Mouse (Mus musculus) ES-Bruce4 (cell line): ENCODE measurements around the gene Atp1a4. TPM values are rescaled to one million over a fixed set of nuclear protein-coding genes. Genes with fewer than 3 reads are reported as not detected.

Source experiments
- H3K27ac ChIP-seq: 2 replicates; pipeline ENCODE4 v1.5.1; 2012; ENCODE audit warnings: low read length, inconsistent platforms; ENCODE audit not compliant: insufficient read depth
- H3K27me3 ChIP-seq: 2 replicates; pipeline ENCODE4 v1.6.1; 2012; ENCODE audit warnings: mild to moderate bottlenecking, low read length, inconsistent platforms; ENCODE audit not compliant: control insufficient read depth, poor library complexity, insufficient read depth, severe bottlenecking
- H3K36me3 ChIP-seq: 2 replicates; pipeline ENCODE4 v1.6.1; 2012; ENCODE audit warnings: inconsistent platforms, mild to moderate bottlenecking, low read length, moderate library complexity; ENCODE audit not compliant: control insufficient read depth, poor library complexity, insufficient read depth, severe bottlenecking
- H3K4me1 ChIP-seq: one replicate; pipeline ENCODE4 v1.8.1; 2011; ENCODE audit warnings: low read length; ENCODE audit not compliant: control insufficient read depth, insufficient read depth
- H3K4me3 ChIP-seq: 2 replicates; pipeline ENCODE4 v1.5.1; 2011; ENCODE audit warnings: low read depth, mild to moderate bottlenecking, low read length
- H3K9ac ChIP-seq: 2 replicates; pipeline ENCODE4 v1.6.1; 2012; ENCODE audit warnings: low read depth, mild to moderate bottlenecking, inconsistent platforms; ENCODE audit not compliant: poor library complexity, severe bottlenecking
- H3K9me3 ChIP-seq: replicated peaks from 2 replicates; pipeline ENCODE4 v1.6.1; 2012; ENCODE audit warnings: mild to moderate bottlenecking, low read length, inconsistent platforms; ENCODE audit not compliant: control insufficient read depth, poor library complexity, insufficient read depth, severe bottlenecking
- CTCF ChIP-seq: IDR thresholded peaks from one replicate; pipeline ENCODE4 v1.8.1; 2011; ENCODE audit warnings: low read depth, low read length
- EP300 ChIP-seq: IDR thresholded peaks from 2 replicates; pipeline ENCODE4 v1.6.1; 2011; ENCODE audit warnings: low read depth, low read length; ENCODE audit not compliant: insufficient read depth
- POLR2A ChIP-seq: IDR thresholded peaks from one replicate; pipeline ENCODE4 v1.8.1; 2011; ENCODE audit warnings: low read length; ENCODE audit not compliant: insufficient read depth
- polyA plus RNA-seq: library from polyadenylated mRNA; stranded (reverse); fragments of >200 nt; gene quantifications from 2 replicates; pipeline ENCODE4 v1.2.4, GENCODE M21; 2011; ENCODE audit warnings: low read depth; ENCODE audit not compliant: missing spikeins, insufficient read depth, insufficient read length

Atp1a4 gene
- polyA plus RNA-seq, 1 experiment, result not detected

DNA sequence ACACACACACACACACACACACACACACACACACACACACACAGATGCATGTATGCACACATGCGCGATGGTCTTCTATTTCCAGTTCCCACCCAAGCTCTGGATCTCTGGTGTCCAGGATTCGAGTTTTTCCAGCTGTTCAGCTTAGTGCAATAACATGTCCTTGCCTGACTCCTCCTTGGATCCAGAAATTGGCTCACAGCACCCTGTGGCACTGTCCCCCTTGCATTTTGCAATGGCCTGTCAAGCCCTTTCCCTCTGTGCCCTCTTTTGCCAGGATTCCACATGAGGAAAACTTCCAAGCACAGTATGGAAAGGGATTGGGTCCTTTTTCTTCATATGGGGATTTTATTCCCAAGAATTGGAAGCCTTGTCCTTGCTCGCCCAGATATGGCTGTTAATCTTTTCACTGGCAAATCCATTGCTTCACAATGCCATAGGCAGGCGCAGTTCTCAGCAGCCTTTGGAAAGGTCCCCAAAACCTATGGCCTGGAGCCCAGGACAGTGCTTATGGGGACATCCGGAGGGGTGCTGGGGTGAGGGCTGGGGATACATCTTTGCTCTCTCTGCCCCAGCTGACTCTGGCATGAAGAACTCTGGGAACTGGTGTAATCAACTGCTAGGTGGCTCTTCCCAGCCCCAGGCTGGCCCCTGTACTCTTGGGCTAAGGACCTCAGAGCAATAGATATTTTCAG lies 38.7 kb upstream of the Atp1a4 start:
- H3K9ac ChIP-seq, result no peak overlapping the region
- H3K27ac ChIP-seq, result no peak overlapping the region
- peaks cover 8% of the 10 kb centered on the region for H3K4me1 ChIP-seq
- H3K4me3 ChIP-seq, result no peak overlapping the region
- TF ChIP-seq EP300, result no peak
- TF ChIP-seq CTCF, result no peak
- TF ChIP-seq POLR2A, result no peak
- H3K36me3 ChIP-seq, result no peaks in the 10 kb centered on the region
- H3K9me3 ChIP-seq, result no peaks in the 10 kb centered on the region
- no peaks in the 10 kb centered on the region for H3K27me3 ChIP-seq

DNA sequence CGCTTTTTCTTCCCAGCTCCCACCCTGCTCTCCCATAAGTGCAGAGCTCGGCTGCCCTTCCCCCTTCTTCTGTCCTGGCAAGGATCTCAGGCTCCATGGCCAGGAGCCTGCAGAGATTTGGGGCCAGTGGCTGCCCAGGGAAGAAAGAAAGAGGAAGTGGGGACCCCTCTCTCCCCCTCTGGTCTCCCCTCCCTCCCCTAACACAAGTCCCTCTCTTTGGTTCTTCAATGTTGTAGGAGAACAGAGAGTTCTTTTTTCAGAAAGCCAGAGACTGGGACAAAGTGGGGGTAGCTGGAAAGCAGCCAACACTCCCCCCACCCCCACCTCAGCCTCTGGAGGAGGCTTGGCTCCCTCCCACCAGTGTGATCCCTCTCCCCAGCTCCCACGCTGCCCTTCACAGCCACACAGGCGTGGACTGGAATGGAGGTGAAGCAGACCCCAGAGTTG lies 37.6 kb upstream of the Atp1a4 start:
- Histone ChIP-seq H3K4me3 (no peak overlapping the region), H3K27ac (no peak overlapping the region), H3K27me3 (no peaks in the 10 kb centered on the region), H3K9me3 (no peaks in the 10 kb centered on the region), H3K36me3 (no peaks in the 10 kb centered on the region), H3K9ac (no peak overlapping the region), H3K4me1 (peaks cover 8% of the 10 kb centered on the region)
- TF ChIP-seq CTCF, result no peak
- TF ChIP-seq EP300, result no peak
- no peak for TF ChIP-seq POLR2A

DNA sequence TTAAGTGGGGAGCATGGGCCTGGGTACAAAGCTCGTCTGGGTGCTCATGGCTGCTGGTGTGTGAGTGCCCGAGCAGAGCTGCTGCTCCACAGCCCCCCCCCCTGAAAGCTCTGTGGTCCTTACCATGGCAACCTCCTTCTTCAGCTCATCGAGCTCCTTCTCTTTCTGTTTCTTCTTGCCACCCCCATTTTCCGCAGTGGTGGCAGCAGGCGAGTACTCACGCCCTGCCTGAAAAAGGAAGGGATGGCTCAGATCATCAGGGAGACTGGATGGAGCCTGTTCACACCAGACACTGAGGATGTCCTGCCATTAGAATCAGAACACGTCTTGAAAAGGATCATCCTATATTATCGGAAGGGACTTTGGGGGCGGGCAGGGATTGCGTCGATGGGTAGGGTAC lies 35.2 kb upstream of the Atp1a4 start:
- H3K36me3 ChIP-seq, result no peaks in the 10 kb centered on the region
- peaks cover 2% of the 10 kb centered on the region for H3K4me1 ChIP-seq
- H3K9ac ChIP-seq, result no peak overlapping the region
- TF ChIP-seq EP300, result no peak
- no peak for TF ChIP-seq CTCF
- TF ChIP-seq POLR2A, result no peak
- no peaks in the 10 kb centered on the region for H3K27me3 ChIP-seq
- no peak overlapping the region for H3K27ac ChIP-seq
- H3K4me3 ChIP-seq, result no peak overlapping the region
- no peaks in the 10 kb centered on the region for H3K9me3 ChIP-seq

DNA sequence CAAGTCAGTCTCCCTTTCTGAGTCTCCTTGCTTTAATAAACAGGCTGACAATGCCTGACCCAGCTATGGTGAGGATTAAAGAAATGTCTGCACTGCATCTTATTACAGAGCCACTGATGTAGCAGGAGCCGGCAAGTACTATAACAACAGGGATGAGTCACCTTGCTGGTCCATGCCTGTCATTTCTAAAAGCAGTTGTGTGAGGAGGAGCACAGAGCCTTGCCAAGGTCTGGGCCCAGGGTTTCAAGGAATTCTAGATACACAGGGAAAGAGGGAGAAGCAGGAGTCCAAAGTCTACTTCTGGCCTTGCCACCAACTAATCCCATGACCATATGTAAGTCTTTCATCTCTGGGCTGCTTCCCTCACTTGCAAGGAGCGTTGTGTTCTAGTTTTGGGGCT lies 34.7 kb upstream of the Atp1a4 start:
- H3K4me1 ChIP-seq, result peaks cover 2% of the 10 kb centered on the region
- no peak overlapping the region for H3K9ac ChIP-seq
- no peak overlapping the region for H3K27ac ChIP-seq
- no peaks in the 10 kb centered on the region for H3K36me3 ChIP-seq
- TF ChIP-seq CTCF (no peak), POLR2A (no peak), EP300 (no peak)
- no peak overlapping the region for H3K4me3 ChIP-seq
- H3K27me3 ChIP-seq, result no peaks in the 10 kb centered on the region
- H3K9me3 ChIP-seq, result no peaks in the 10 kb centered on the region

DNA sequence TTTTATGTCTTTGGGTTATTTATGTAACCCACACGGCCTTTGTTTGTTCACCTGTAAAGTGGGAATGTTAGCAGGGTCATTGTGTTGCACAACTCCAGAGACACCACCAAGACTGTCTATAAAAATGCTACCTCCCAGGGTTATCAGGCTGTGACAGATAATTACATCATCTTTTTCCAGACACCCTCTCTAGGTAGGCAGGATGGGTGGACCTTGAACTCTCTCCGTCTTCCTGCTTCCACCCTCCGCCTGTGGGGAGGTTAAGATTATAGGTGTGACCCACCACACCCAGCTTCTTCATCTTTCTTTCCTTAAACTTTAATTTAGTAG lies 31.4 kb upstream of the Atp1a4 start:
- Histone ChIP-seq H3K9ac (no peak overlapping the region), H3K9me3 (no peaks in the 10 kb centered on the region), H3K4me1 (no peaks in the 10 kb centered on the region), H3K27ac (no peak overlapping the region), H3K36me3 (no peaks in the 10 kb centered on the region), H3K27me3 (no peaks in the 10 kb centered on the region), H3K4me3 (no peak overlapping the region)
- no peak for TF ChIP-seq POLR2A
- no peak for TF ChIP-seq EP300
- TF ChIP-seq CTCF, result no peak

DNA sequence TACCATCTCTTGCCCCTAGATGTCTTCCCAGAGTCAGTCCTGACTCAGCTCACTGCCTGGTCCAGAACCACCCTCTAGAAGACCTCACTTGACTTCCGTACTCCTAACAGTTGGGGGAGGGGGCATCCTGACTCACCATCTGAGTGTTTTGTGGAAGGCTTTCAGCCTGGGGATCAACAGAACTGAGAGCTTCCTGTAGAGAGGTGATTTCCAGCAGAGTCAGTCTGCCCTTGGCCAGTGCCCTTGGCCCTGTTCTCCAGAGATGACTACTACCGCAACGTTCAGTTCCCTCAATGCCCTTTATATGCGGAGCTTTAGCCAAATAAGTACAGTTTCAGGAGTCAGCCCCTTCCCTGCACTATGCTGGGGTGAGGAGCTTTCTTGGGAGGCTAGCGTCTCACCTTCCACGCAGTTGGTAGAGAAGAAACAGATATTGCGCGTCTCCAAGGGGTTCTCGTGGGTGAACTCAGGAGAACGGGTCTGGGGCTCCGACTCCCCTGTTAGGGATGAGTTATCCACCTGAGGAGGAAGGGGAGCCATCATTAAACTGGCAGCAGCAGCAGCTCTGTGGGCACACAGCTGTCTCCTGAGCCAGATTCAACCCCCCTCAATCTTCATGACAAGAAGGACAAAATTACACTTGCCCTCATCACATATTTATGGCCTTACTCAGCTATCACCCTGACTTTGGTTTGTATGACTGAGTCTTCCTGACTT lies 30.8 kb upstream of the Atp1a4 start:
- Histone ChIP-seq H3K9ac (no peak overlapping the region), H3K36me3 (no peaks in the 10 kb centered on the region), H3K4me1 (no peaks in the 10 kb centered on the region), H3K27me3 (no peaks in the 10 kb centered on the region), H3K9me3 (no peaks in the 10 kb centered on the region), H3K4me3 (no peak overlapping the region), H3K27ac (no peak overlapping the region)
- TF ChIP-seq EP300, result no peak
- no peak for TF ChIP-seq POLR2A
- no peak for TF ChIP-seq CTCF
